Mouse (Mus musculus) kidney, adult 2 months (tissue): ENCODE measurements at regions not wholly inside any gene's neighbourhood (a gene's known extent, or its start where the extent isn't known, plus 50 kb on each side); places are given as distances from the start of the nearest gene placed in this dataset.

Experiments
- DNase-seq: peaks from one replicate; pipeline ENCODE4 v3.0.0; 2021
- H3K27ac ChIP-seq: fragments of 200-500 bp; 2 replicates; pipeline ENCODE4 v1.5.1; 2012; ENCODE audit warnings: low read depth, low read length, control low read depth, inconsistent platforms; ENCODE audit not compliant: insufficient read depth
- H3K27me3 ChIP-seq: fragments of 200-500 bp; replicated peaks from 2 replicates; pipeline ENCODE4 v1.6.1; 2012; ENCODE audit warnings: mild to moderate bottlenecking, moderate library complexity, low read length, inconsistent platforms; ENCODE audit not compliant: control insufficient read depth, insufficient read depth
- H3K36me3 ChIP-seq: fragments of 200-500 bp; 2 replicates; pipeline ENCODE4 v1.6.1; 2012; ENCODE audit warnings: mild to moderate bottlenecking, moderate library complexity, low read length, inconsistent platforms; ENCODE audit not compliant: control insufficient read depth, insufficient read depth
- H3K4me1 ChIP-seq: fragments of 200-500 bp; 2 replicates; pipeline ENCODE4 v1.6.1; 2011; ENCODE audit warnings: low read length; ENCODE audit not compliant: control insufficient read depth, insufficient read depth
- H3K4me3 ChIP-seq: fragments of 200-500 bp; 2 replicates; pipeline ENCODE4 v1.5.1; 2011; ENCODE audit warnings: mild to moderate bottlenecking, low read depth, low read length, control low read depth; ENCODE audit not compliant: insufficient read depth
- CTCF ChIP-seq: fragments of 200-500 bp; conservative IDR thresholded peaks from 2 replicates; pipeline ENCODE4 v1.5.1; 2011; ENCODE audit warnings: low read depth, mild to moderate bottlenecking, control low read depth, low read length, moderate library complexity, mixed read lengths; ENCODE audit not compliant: insufficient read depth, insufficient read length
- POLR2A ChIP-seq: fragments of 200-500 bp; IDR thresholded peaks from one replicate; pipeline ENCODE4 v1.6.1; 2011; ENCODE audit warnings: low read depth, low read length, control low read depth
- WGBS: fragments of 180-500 bp; shearing (Covaris S2); methylation state at CpG from one replicate; pipeline ENCODE4 v1.1.7; 2018; 5-methylcytosine and 5-hydroxymethylcytosine counted together

- H3K27me3 ChIP-seq, result no peaks in the 10 kb centered on the region
- no peak for TF ChIP-seq CTCF
- no peak for TF ChIP-seq POLR2A
- H3K4me1 ChIP-seq, result no peaks in the 10 kb centered on the region
- no peaks in the 10 kb centered on the region for H3K36me3 ChIP-seq
- DNase-seq, result no peak
- H3K27ac ChIP-seq, result no peak overlapping the region
- no peak overlapping the region for H3K4me3 ChIP-seq
Observed at GRCm38 (mm10) chr2:50696575-50696974, 400.0 kb upstream of the Mmadhc start.

GRCm38 (mm10) chr2:50694849-50695248 is 398.2 kb upstream of the Mmadhc start:
- no peak for DNase-seq
- Histone ChIP-seq H3K27ac (no peak overlapping the region), H3K36me3 (no peaks in the 10 kb centered on the region), H3K4me1 (no peaks in the 10 kb centered on the region), H3K27me3 (no peaks in the 10 kb centered on the region), H3K4me3 (no peak overlapping the region)
- TF ChIP-seq CTCF (no peak), POLR2A (no peak)
- WGBS, result 81% methylated on average over 2 of the region's 2 CpGs

- WGBS, result 81% methylated on average over 7 of the region's 7 CpGs
- no peaks in the 10 kb centered on the region for H3K36me3 ChIP-seq
Observed at GRCm38 (mm10) chr2:50693784-50694350, 397.3 kb upstream of the Mmadhc start.

GRCm38 (mm10) chr2:50690120-50691103 is 393.8 kb upstream of the Mmadhc start:
- 75% methylated on average over 11 of the region's 11 CpGs for WGBS
- no peak for TF ChIP-seq CTCF
- TF ChIP-seq POLR2A, result no peak
- Histone ChIP-seq H3K4me1 (no peaks in the 10 kb centered on the region), H3K27me3 (no peaks in the 10 kb centered on the region), H3K27ac (no peak overlapping the region), H3K36me3 (no peaks in the 10 kb centered on the region), H3K4me3 (no peak overlapping the region)
- DNase-seq, result peak; percentile 47

More at GRCm38 (mm10) chr2:50693784-50694350, 397.3 kb upstream of the Mmadhc start:
- H3K27me3 ChIP-seq, result no peaks in the 10 kb centered on the region
- no peaks in the 10 kb centered on the region for H3K4me1 ChIP-seq
- TF ChIP-seq CTCF, result no peak
- no peak for TF ChIP-seq POLR2A
- no peak for DNase-seq
- H3K27ac ChIP-seq, result no peak overlapping the region
- H3K4me3 ChIP-seq, result no peak overlapping the region

GRCm38 (mm10) chr2:50687672-50688151 is 391.1 kb upstream of the Mmadhc start:
- no peak for TF ChIP-seq CTCF
- TF ChIP-seq POLR2A, result no peak
- 83% methylated on average over 10 of the region's 10 CpGs for WGBS
- Histone ChIP-seq H3K27ac (no peak overlapping the region), H3K4me3 (no peak overlapping the region), H3K36me3 (no peaks in the 10 kb centered on the region), H3K4me1 (no peaks in the 10 kb centered on the region), H3K27me3 (no peaks in the 10 kb centered on the region)
- no peak for DNase-seq

- no peaks in the 10 kb centered on the region for H3K4me1 ChIP-seq
- DNase-seq, result peak; percentile 77
- TF ChIP-seq CTCF, result no peak
- no peak for TF ChIP-seq POLR2A
- H3K36me3 ChIP-seq, result no peaks in the 10 kb centered on the region
- WGBS, result 37% methylated on average over 5 of the region's 5 CpGs
- H3K27me3 ChIP-seq, result no peaks in the 10 kb centered on the region
- no peak overlapping the region for H3K27ac ChIP-seq
- H3K4me3 ChIP-seq, result no peak overlapping the region
Observed at GRCm38 (mm10) chr2:50687222-50687621, 390.6 kb upstream of the Mmadhc start.

GRCm38 (mm10) chr2:50677456-50677855 is 380.9 kb upstream of the Mmadhc start:
- no peaks in the 10 kb centered on the region for H3K36me3 ChIP-seq
- H3K27ac ChIP-seq, result no peak overlapping the region
- H3K4me3 ChIP-seq, result no peak overlapping the region
- H3K27me3 ChIP-seq, result no peaks in the 10 kb centered on the region
- H3K4me1 ChIP-seq, result no peaks in the 10 kb centered on the region
- WGBS, result 90% methylated on average over 1 of the region's 1 CpGs
- peak; percentile 17 for DNase-seq
- TF ChIP-seq CTCF, result no peak
- no peak for TF ChIP-seq POLR2A
